Mouse (Mus musculus) spleen, postnatal 4 days (tissue): ENCODE measurements around the gene Atp2a2.
"Not testable (repeated sequence)": the region's sequence is repeated elsewhere in the genome, so short reads cannot be mapped to it uniquely, and the experiment has no call there.

Source experiments
- DNase-seq, 2 experiments: peaks; one replicate each; pipeline ENCODE4 v3.0.0; 2022; ENCODE audit warnings: low spot score in 2 of 2

Gene Atp2a2

GRCm38 (mm10) chr5:122450913-122451317 is 51.1 kb downstream of the Atp2a2 start:
- DNase-seq: no peak

- DNase-seq: no peak
These were observed 52.1 kb downstream of the Atp2a2 start for GRCm38 (mm10) chr5:122449946-122450345.

- no peak for DNase-seq
These were observed 53.2 kb downstream of the Atp2a2 start for GRCm38 (mm10) chr5:122448869-122449268.

GRCm38 (mm10) chr5:122447857-122448256 is 54.2 kb downstream of the Atp2a2 start:
- no peak for DNase-seq

GRCm38 (mm10) chr5:122445051-122445610 is 56.9 kb downstream of the Atp2a2 start:
- DNase-seq: no peak

- no peak for DNase-seq
These were observed 57.5 kb downstream of the Atp2a2 start for GRCm38 (mm10) chr5:122444492-122444891.

- no peak for DNase-seq
These were observed 61.9 kb downstream of the Atp2a2 start for GRCm38 (mm10) chr5:122440095-122440630.

- no peak for DNase-seq
These were observed 62.5 kb downstream of the Atp2a2 start for GRCm38 (mm10) chr5:122439400-122440094.

- no peak for DNase-seq
These were observed 67.5 kb downstream of the Atp2a2 start for GRCm38 (mm10) chr5:122434541-122434940.

- DNase-seq: no peak
These were observed 70.8 kb downstream of the Atp2a2 start for GRCm38 (mm10) chr5:122431221-122431620.

GRCm38 (mm10) chr5:122430036-122430775 is 71.8 kb downstream of the Atp2a2 start:
- DNase-seq: no peak

GRCm38 (mm10) chr5:122425550-122425949 is 76.5 kb downstream of the Atp2a2 start:
- no peak for DNase-seq

- no peak for DNase-seq
These were observed 78.9 kb downstream of the Atp2a2 start for GRCm38 (mm10) chr5:122423083-122423482.

GRCm38 (mm10) chr5:122422071-122422964 is 79.7 kb downstream of the Atp2a2 start:
- peak; percentile 92 to 97 for DNase-seq

- no peak for DNase-seq
These were observed 80.6 kb downstream of the Atp2a2 start, which contains the start of gene Anapc7 for GRCm38 (mm10) chr5:122421271-122422068. Gene Anapc7, plus strand, starts transcription at chr5:122421693.

GRCm38 (mm10) chr5:122420676-122421075 is 81.3 kb downstream of the Atp2a2 start:
- not testable (repeated sequence) for DNase-seq

GRCm38 (mm10) chr5:122415465-122415864 is 86.6 kb downstream of the Atp2a2 start:
- no peak for DNase-seq

GRCm38 (mm10) chr5:122414351-122414750 is 87.7 kb downstream of the Atp2a2 start:
- DNase-seq: no peak

GRCm38 (mm10) chr5:122412826-122413225 is 89.2 kb downstream of the Atp2a2 start:
- no peak for DNase-seq

- DNase-seq: no peak
These were observed 90.1 kb downstream of the Atp2a2 start for GRCm38 (mm10) chr5:122411892-122412291.
